Mouse (Mus musculus) hindbrain, embryonic 11.5 days (tissue): ENCODE data around the gene Aldh3b3. TPM values are rescaled to one million over a fixed set of nuclear protein-coding genes. Genes with fewer than 3 reads are reported as not detected.
A peak's percentile ranks its signal among the peaks of the same experiment; 100 is the strongest.

ENCODE experiments used
- ATAC-seq: fragments of 200-750 bp; cut with Nextera tagmentation; 2 replicates; pipeline ENCODE4 v1.8.0; 2017; ENCODE audit warnings: mild to moderate bottlenecking, moderate TSS enrichment, moderate library complexity; ENCODE audit not compliant: low FRiP score
- DNase-seq: peaks from one replicate; pipeline ENCODE4 v3.0.0-alpha.2; 2015; ENCODE audit warnings: low spot score
- H3K27ac ChIP-seq: fragments of 300-500 bp; sonication (generic); 2 replicates; pipeline ENCODE4 v1.5.1; 2014; ENCODE audit warnings: mild to moderate bottlenecking, low read depth, low read length
- H3K27me3 ChIP-seq: fragments of 300-500 bp; sonication (generic); 2 replicates; pipeline ENCODE4 v1.6.1; 2014; ENCODE audit warnings: mild to moderate bottlenecking, low read length, moderate library complexity, mixed read lengths; ENCODE audit not compliant: control insufficient read depth, insufficient read depth
- H3K36me3 ChIP-seq: fragments of 300-500 bp; sonication (generic); 2 replicates; pipeline ENCODE4 v1.6.1; 2014; ENCODE audit warnings: mild to moderate bottlenecking, low read length, moderate library complexity, mixed read lengths; ENCODE audit not compliant: control insufficient read depth, insufficient read depth
- H3K4me1 ChIP-seq: fragments of 300-500 bp; sonication (generic); replicated peaks from 2 replicates; pipeline ENCODE4 v1.6.1; 2014; ENCODE audit warnings: low read length, mixed read lengths; ENCODE audit not compliant: control insufficient read depth, insufficient read depth
- H3K4me2 ChIP-seq: fragments of 300-500 bp; sonication (generic); replicated peaks from 2 replicates; pipeline ENCODE4 v1.6.1; 2014; ENCODE audit warnings: mild to moderate bottlenecking, low read depth, low read length
- H3K4me3 ChIP-seq: fragments of 300-500 bp; sonication (generic); 2 replicates; pipeline ENCODE4 v1.5.1; 2014; ENCODE audit warnings: low read depth, low read length
- H3K9ac ChIP-seq: fragments of 300-500 bp; sonication (generic); 2 replicates; pipeline ENCODE4 v1.6.1; 2014; ENCODE audit warnings: low read depth, low read length
- H3K9me3 ChIP-seq: fragments of 300-500 bp; sonication (generic); 2 replicates; pipeline ENCODE4 v1.6.1; 2016; ENCODE audit warnings: low read length; ENCODE audit not compliant: control insufficient read depth
- WGBS: fragments of 180-500 bp; shearing (Covaris S2); extraction: QIAGEN DNeasy Blood & Tissue Kit; methylation state at CpG from one replicate; pipeline ENCODE4 v1.1.7; 2014; 5-methylcytosine and 5-hydroxymethylcytosine counted together
- polyA plus RNA-seq: library from polyadenylated mRNA; unstranded; fragments of >200 nt; fragmentation: Nextera tagmentation; extraction: Ambion mirVana; gene quantifications from 2 replicates; pipeline ENCODE4 v1.2.1, GENCODE M21; 2014

Gene Aldh3b3
- polyA plus RNA-seq, 1 experiment from 2014 or later, result not detected

DNA sequence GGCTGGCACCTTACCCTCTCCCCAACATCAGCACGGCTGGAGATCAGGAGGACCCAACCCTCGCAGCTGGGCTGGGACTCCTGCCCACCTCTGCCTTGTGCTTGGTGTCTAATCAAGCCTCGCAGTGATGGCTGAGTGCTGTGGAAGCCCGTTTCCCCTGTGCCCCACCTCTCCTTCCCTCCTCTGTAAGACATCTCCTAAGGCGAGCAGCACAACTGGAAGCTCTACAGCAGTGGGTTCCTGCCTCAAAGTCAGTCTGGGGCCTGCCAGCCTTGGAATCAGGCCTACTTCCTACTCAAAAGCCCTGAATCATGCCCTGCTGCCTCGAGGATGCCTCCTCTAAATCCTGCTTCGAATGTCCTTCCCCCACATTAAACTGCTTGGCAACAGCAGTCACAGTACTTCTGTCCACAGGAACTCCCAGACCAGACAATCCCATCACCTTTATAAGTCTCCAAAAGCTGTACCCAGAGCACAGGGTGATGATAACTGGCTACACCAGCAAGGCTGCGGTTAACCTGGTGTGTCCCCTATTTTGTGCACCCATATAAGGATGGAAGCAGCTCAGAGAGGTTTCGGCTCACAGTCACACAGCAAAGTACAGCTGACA, 40.8 kb downstream of the Aldh3b3 start:
- H3K9ac ChIP-seq, result no peak overlapping the region; the same call in 1 of the 2 replicates
- no peak for ATAC-seq
- H3K27ac ChIP-seq, result no peak overlapping the region
- H3K36me3 ChIP-seq, result no peaks in the 10 kb centered on the region
- H3K4me1 ChIP-seq, result peaks cover 3% of the 10 kb centered on the region
- H3K4me2 ChIP-seq, result no peak overlapping the region
- no peak overlapping the region; the same call in 1 of the 2 replicates for H3K4me3 ChIP-seq
- H3K9me3 ChIP-seq, result no peaks in the 10 kb centered on the region
- 88% methylated on average over 9 of the region's 9 CpGs for WGBS
- no peak for DNase-seq
- no peaks in the 10 kb centered on the region for H3K27me3 ChIP-seq

DNA sequence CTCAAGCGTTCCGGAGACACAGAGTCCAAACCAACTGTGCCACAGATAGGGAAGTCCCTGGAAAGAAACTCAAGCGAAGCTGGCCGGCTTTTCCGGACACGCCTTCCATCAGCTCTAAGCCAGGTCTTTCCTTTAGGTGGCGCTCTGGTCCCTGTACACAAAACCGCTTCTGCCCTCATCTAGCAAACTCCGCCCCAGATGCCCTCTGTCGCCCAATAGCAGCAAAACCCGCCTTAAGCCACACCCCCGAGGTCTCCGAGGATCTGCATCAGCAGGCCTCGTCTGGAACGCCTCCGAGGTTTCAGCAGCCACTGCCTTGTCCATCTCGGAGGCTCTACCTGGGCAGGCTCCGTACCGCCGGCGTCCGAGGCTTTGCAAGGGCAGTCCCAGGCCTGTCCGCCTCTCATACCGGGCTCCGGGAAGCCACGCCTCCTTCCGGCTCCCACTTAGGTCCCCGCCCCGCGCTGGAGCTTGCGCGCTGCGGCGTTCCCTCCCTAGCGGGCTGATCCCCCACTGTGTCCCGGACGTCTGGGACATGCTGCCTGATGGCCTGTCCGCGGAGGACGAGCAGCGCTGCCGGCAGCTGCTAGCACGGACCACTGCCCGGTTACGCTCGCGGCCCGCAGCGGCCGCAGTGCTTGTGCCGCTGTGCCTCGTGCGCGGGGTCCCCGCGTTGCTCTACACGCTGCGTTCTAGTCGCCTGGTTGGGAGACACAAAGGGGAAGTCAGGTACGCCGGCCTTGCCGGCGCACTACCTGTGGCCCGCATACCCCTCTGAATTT, 41.9 kb downstream of the Aldh3b3 start, which contains the start of the genes Nudt8 and Gm49405:
Gene Nudt8, plus strand, starts transcription at position 462 of the 782 bp plus-strand sequence.
Gene Gm49405, plus strand, starts transcription at position 508 of the 782 bp plus-strand sequence.
- no peaks in the 10 kb centered on the region for H3K9me3 ChIP-seq
- peak within 1 kb of the TSS; percentile 62 for H3K4me3 ChIP-seq
- peaks cover 3% of the 10 kb centered on the region for H3K4me1 ChIP-seq
- no peaks in the 10 kb centered on the region for H3K36me3 ChIP-seq
- H3K4me2 ChIP-seq, result peak within 1 kb of the TSS; percentile 94
- peak within 1 kb of the TSS; percentile 94 for H3K27ac ChIP-seq
- DNase-seq (peak; percentile 96), ATAC-seq (peak; percentile 92)
- WGBS, result under 1% methylated on average over 64 of the region's 64 CpGs
- H3K27me3 ChIP-seq, result no peaks in the 10 kb centered on the region
- peak within 1 kb of the TSS; percentile 76 for H3K9ac ChIP-seq

GRCm38 (mm10) chr19:4000949-4001525, 42.6 kb downstream of the Aldh3b3 start:
- DNase-seq, result peak; percentile 29
- no peaks in the 10 kb centered on the region for H3K36me3 ChIP-seq
- no peak for ATAC-seq
- H3K27ac ChIP-seq, result peak overlapping the region; percentile 94
- H3K4me2 ChIP-seq, result peak overlapping the region; percentile 94
- H3K9ac ChIP-seq, result peak overlapping the region; percentile 76
- H3K9me3 ChIP-seq, result no peaks in the 10 kb centered on the region
- H3K4me3 ChIP-seq, result peak overlapping the region; percentile 62
- 22% methylated on average over 17 of the region's 17 CpGs for WGBS
- no peaks in the 10 kb centered on the region for H3K27me3 ChIP-seq
- H3K4me1 ChIP-seq, result peaks cover 3% of the 10 kb centered on the region

DNA sequence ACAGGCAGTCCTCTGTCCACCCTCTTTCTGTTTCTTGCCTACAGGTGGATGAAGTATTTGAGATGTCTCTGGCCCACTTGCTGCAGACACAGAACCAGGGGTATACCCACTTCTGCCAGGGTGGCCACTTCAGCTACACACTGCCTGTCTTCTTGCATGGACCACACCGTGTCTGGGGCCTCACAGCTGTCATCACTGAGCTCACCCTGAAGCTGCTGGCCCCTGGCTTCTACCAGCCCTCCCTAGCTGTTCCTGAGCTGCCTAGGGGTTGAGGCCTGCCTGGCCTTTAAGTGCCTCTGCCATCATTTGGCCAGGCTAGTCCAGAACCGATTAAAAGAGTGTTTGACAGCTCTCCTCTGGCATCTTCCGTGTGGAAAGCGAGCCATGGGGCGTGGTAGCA, 43.3 kb downstream of the Aldh3b3 start:
- Histone ChIP-seq H3K9me3 (no peaks in the 10 kb centered on the region), H3K4me2 (no peak overlapping the region), H3K9ac (no peak overlapping the region; the same call in 1 of the 2 replicates), H3K27me3 (no peaks in the 10 kb centered on the region), H3K4me3 (no peak overlapping the region), H3K4me1 (peaks cover 3% of the 10 kb centered on the region), H3K27ac (no peak overlapping the region), H3K36me3 (no peaks in the 10 kb centered on the region)
- 90% methylated on average over 5 of the region's 5 CpGs for WGBS
- DNase-seq (no peak), ATAC-seq (no peak)

DNA sequence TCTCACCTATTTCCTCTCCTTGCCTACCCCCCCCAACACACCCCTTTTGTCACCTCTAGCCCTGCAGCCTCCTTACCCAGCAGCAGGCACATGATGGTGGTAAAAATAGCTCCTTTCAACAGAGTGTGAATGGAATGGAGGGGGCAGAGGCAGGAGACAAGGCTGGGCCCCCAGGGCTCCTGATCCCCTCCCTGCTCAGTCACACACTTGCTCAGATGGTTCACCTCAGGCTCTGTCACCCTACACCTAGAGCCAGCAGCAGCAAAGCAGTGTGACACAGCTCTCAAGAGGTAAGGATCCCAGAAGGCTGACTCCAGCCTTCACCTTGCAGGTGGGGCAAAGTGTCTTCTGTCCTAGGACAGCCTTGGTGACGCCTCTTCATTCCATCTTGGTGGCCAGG, 44.7 kb downstream of the Aldh3b3 start, which contains the start of gene Doc2g:
Gene Doc2g, plus strand, starts transcription at position 202 of the 400 bp plus-strand sequence.
- H3K27me3 ChIP-seq, result no peaks in the 10 kb centered on the region
- H3K4me1 ChIP-seq, result peaks cover 3% of the 10 kb centered on the region
- H3K4me2 ChIP-seq, result no peak within 1 kb of the TSS
- H3K36me3 ChIP-seq, result no peaks in the 10 kb centered on the region
- H3K4me3 ChIP-seq, result no peak within 1 kb of the TSS
- WGBS, result 71% methylated on average over 1 of the region's 1 CpGs
- H3K9me3 ChIP-seq, result no peaks in the 10 kb centered on the region
- ATAC-seq, result no peak
- H3K9ac ChIP-seq, result no peak within 1 kb of the TSS
- no peak for DNase-seq
- no peak within 1 kb of the TSS for H3K27ac ChIP-seq

GRCm38 (mm10) chr19:4003641-4004040, 45.2 kb downstream of the Aldh3b3 start:
- peaks cover 3% of the 10 kb centered on the region for H3K4me1 ChIP-seq
- H3K36me3 ChIP-seq, result 0 out of 2 replicates have a peak, but pooled peaks cover 3% of the 10 kb centered on the region
- WGBS, result 81% methylated on average over 12 of the region's 12 CpGs
- ATAC-seq (no peak), DNase-seq (no peak)
- no peak overlapping the region for H3K27ac ChIP-seq
- H3K27me3 ChIP-seq, result no peaks in the 10 kb centered on the region
- H3K9me3 ChIP-seq, result no peaks in the 10 kb centered on the region
- no peak overlapping the region for H3K9ac ChIP-seq
- H3K4me2 ChIP-seq, result no peak overlapping the region
- H3K4me3 ChIP-seq, result no peak overlapping the region

DNA sequence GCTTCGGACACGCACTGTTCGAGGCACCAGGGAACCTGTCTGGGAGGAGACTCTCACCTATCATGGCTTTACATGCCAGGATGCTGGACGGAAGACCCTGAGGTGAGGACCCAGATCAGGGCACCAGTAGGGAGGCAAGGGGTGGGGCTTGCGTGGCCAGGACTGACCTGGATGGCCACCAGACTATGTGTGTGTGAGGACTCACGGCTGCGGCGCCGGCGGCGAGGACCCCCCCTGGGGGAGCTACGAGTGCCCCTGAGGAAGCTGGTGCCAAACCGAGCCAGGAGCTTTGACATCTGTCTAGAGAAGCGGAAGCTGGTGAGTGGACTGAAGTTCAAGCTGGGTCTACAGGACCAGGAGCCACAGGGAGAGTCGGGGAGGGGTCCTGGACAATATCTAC, 45.9 kb downstream of the Aldh3b3 start:
- WGBS, result 83% methylated on average over 15 of the region's 15 CpGs
- H3K4me2 ChIP-seq, result no peak overlapping the region

DNA sequence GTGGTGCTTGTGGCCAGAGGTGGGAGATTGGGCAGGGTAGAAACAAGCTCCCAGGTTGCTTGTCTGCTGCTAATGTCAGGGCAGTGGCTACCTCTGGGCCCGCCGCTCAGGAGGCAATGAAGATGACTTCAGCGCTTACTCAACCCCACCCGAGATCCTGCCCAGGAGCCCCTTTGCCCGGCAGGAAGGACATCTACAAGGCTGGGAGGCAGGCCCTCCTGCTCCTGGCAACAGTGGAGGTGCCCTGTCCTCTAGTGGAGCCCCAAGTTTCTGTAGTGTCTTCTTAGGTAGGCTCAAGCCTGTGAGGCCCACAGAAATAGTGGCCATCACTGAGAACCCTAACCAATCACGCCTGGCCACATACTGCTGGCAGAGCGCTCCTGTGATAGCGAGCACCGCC, 46.6 kb downstream of the Aldh3b3 start:
- Histone ChIP-seq H3K9ac (no peak overlapping the region), H3K4me1 (peaks cover 3% of the 10 kb centered on the region), H3K27ac (no peak overlapping the region), H3K9me3 (no peaks in the 10 kb centered on the region), H3K27me3 (no peaks in the 10 kb centered on the region), H3K36me3 (peaks cover 6% of the 10 kb centered on the region; the same call in 1 of the 2 replicates), H3K4me2 (no peak overlapping the region), H3K4me3 (no peak overlapping the region)
- ATAC-seq, result no peak
- DNase-seq, result no peak
- WGBS, result 93% methylated on average over 9 of the region's 9 CpGs

More for the DNA sequence above, 45.9 kb downstream of the Aldh3b3 start:
- ATAC-seq, result no peak
- Histone ChIP-seq H3K4me3 (no peak overlapping the region), H3K4me1 (peaks cover 3% of the 10 kb centered on the region), H3K36me3 (0 out of 2 replicates have a peak, but pooled peaks cover 3% of the 10 kb centered on the region), H3K27me3 (no peaks in the 10 kb centered on the region), H3K9ac (no peak overlapping the region), H3K9me3 (no peaks in the 10 kb centered on the region), H3K27ac (no peak overlapping the region)
- DNase-seq, result no peak
